Mouse (Mus musculus): Measurements from ENCODE around the gene Ms4a2.

The Ms4a2 gene

DNA sequence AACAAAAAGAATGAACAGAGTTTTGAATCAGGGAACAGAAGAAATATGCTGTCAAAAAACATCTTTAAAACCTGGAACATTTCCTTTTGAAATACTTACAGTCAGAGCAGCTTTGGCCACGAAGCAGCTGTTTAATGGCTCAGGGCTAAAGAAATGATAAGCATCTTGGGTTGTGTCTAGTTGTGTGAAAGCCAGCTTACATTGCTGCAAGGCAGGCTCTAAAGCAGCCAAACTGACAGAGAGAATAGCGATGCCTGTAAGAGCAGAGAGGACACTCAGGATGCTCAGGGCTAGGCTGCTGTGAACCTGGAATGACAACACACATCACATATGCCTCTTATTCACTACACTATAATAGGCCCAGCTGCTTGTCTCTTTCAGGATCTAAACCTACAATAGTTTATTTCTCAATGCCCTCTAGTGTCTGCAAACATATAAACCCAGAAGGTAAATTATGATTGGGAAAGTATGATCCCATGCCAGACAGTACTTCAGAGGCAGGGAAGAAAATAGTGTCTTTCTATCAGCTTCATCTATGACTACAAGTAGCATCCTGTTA, 33.5 kb downstream of the Ms4a2 start:
- no peak for DNase-seq (ENCODE audit: low spot score in 2 of 2)

DNA sequence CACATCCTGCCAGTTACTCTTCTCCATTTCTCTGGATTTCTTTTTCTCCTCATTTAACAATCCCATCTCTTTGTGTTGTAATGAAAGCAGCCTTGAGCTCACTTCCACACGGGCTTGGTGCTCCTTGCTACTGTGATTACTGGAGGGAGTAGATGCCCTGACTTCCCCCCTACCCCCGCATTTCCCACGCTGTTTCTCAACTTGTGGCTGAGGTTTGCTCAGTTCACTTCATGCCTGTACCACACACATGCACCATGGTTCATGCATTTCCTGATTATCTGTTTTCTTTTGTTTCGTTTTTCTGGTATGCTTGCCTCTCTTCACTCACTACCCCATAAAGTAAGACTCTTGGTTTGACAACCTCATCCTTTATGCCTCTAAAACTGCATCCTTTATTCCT, 34.3 kb downstream of the Ms4a2 start:
- DNase-seq (ENCODE audit: low spot score in 2 of 2): no peak

GRCm38 (mm10) chr19:11574965-11575364, 48.6 kb downstream of the Ms4a2 start:
- DNase-seq (ENCODE audit: low spot score in 2 of 2): peak in 1 of 2 experiments; percentile 13

Measured in cerebellum, postnatal 4 days (tissue).